Mouse (Mus musculus) megakaryocyte progenitor cell, adult 5-6 weeks (primary cell): ENCODE results near the gene Olfr569. TPM values are rescaled to one million over a fixed set of nuclear protein-coding genes. Genes with fewer than 3 reads are reported as not detected.

Source experiments
- ATAC-seq: replicated peaks from 2 replicates; pipeline ENCODE4 v1.8.0; 2016; ENCODE audit warnings: mild to moderate bottlenecking, moderate TSS enrichment, inconsistent platforms; ENCODE audit not compliant: poor library complexity
- total RNA-seq, 2 experiments: library from RNA; stranded (forward) in 1 of 2; stranded (reverse) in 1 of 2; fragments of 157-497, 149-512 nt in 1 of 2; fragments of 200-1000 nt in 1 of 2; gene quantifications; 2 replicates each; pipeline versions ENCODE4 v1.2.3 to v1.2.4; 2015 to 2017

The Olfr569 gene
- not detected in 2 replicates for total RNA-seq (2015)
- not detected in 2 replicates for total RNA-seq (2017)

GRCm38 (mm10) chr7:102890782-102891181, at the start of gene Olfr569:
Gene Olfr569, minus strand, starts transcription at chr7:102890882.
- ATAC-seq = no peak

GRCm38 (mm10) chr7:102927105-102927504, 36.4 kb upstream of the Olfr569 start:
- peak; percentile 65 for ATAC-seq

GRCm38 (mm10) chr7:102924109-102924508, 33.4 kb upstream of the Olfr569 start, which contains the start of gene Olfr572:
Gene Olfr572, plus strand, starts transcription at chr7:102924409.
- no peak for ATAC-seq

DNA sequence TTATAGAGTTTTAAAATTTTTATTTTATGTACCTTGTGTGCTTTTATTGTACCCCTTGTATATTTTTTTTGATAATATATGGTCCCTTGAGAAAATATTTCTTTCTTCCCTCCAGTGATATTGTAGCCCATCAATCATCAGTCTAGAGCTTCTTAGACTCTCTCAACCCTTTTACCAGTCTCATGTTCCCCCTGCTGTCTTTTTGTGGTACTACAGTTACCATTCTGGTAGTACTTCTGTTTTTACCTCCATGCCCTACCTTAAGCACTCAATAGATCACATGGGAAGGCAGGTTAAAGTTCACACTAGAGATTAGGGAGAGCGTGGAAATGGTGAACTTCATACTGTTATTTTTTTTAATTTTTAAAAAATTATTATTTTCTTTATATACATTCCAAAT, 28.9 kb upstream of the Olfr569 start:
- peak; percentile 97 for ATAC-seq

DNA sequence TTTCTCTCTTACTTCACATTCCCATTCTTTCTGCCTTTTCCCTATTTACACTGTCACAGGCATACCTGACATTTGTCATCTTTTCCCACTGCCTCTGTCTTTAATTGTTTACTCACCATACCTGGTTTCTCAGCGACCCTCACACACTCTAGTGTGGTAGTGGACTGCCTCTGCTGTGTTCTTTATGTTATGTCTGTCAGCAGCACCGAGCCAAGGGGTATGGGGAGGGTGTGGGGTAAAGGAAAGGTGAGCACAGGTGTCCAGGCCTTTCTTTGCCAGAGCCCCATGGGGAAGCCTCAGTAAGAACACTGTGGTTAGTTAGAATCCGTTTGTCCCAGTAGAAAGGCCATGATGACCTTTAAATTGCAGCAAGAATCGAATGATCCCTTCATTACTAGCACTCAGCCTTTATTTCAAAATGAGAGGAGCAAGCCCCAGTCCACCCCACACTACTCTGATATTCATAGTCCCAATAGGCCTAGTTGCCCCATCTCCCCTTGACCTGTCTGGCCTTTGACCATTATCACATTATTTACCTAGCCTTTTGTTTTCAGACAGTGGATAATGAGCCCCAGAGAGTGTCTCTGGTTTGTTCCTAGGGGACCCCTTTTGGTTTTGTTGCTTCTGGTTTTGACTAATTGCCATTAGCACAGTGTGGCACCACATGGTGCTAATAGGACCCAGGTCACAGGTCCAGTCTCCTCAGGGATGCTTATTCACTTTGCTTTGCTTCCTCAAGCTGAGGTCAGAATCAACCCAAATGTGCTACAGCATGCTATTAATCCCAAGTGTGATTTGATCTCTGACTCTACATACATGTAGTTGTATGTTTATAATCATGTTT, 26.6 kb upstream of the Olfr569 start, which contains the start of gene Olfr571:
Gene Olfr571 (minus strand): TSS at position 505 of the 844 bp plus-strand sequence.
- no peak for ATAC-seq

GRCm38 (mm10) chr7:102916405-102916804, 25.7 kb upstream of the Olfr569 start:
- no peak for ATAC-seq

DNA sequence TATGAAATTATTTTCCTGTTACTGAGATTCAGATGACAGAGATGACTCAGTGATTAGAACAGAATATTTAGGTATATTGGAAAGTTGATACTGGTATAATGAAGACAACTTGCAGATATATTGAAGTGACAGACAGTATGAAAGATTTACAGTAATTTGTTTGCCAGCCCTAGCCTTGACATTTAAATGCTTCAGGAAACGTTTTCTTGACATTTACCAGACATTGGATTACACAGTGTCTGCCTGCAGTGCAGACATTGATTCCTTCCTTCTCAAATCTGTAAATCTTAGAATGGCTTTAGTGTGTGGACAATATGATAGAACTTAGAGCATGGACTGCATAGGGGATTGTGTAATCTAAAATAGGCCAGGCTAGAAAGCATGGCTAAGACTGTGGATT, 24.6 kb upstream of the Olfr569 start:
- no peak for ATAC-seq

GRCm38 (mm10) chr7:102876822-102877221, 13.9 kb downstream of the Olfr569 start, which contains the start of gene Olfr568:
Gene Olfr568, plus strand, starts transcription at chr7:102877122.
- ATAC-seq = no peak

DNA sequence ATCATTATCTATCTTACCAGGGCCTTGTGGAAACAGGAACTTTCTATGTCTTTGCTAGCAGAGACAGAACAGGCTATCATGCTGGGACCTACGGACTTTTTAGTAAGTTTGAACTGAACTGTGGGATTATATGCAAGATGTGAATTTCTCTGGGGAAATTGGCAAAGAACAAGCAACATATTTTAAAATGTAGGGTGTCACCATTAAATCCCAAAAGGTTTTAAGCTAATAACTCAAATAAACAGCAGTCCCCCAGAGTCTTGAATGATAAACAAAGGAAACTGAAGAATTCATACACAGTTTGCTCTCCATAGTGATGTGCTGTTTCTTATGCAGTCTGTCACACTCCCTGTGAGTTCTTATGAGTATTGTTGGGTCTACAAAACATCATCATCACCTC, 32.0 kb downstream of the Olfr569 start, which contains the start of gene Olfr566:
Gene Olfr566 (minus strand): TSS at position 101 of the 400 bp plus-strand sequence.
- ATAC-seq = no peak

- no peak for ATAC-seq
These were observed 34.9 kb downstream of the Olfr569 start for GRCm38 (mm10) chr7:102855807-102856206.

Other genes with a start within 250 kb of the Olfr569 start
- not detected in 2 replicates for gene Olfr555, start 232.1 kb downstream of the Olfr569 start, total RNA-seq (2015)
- gene Olfr555, start 232.1 kb downstream of the Olfr569 start, total RNA-seq (2017) = not detected in 2 replicates
- gene Olfr556, start 226.0 kb downstream of the Olfr569 start, total RNA-seq (2015) = not detected in 2 replicates
- not detected in 2 replicates for gene Olfr556, start 226.0 kb downstream of the Olfr569 start, total RNA-seq (2017)
- 6.1 and 6.4 TPM in 2 replicates for gene Trim68, start 203.6 kb downstream of the Olfr569 start, total RNA-seq (2015)
- gene Trim68, start 203.6 kb downstream of the Olfr569 start, total RNA-seq (2017) = 4.8 and 5.6 TPM in 2 replicates
- not detected in 2 replicates for gene Olfr557, start 195.0 kb downstream of the Olfr569 start, total RNA-seq (2015)
- 0.24 TPM in 1 of 2 replicates, not detected in the other for gene Olfr557, start 195.0 kb downstream of the Olfr569 start, total RNA-seq (2017)
- not detected in 2 replicates for gene Olfr558, start 188.7 kb downstream of the Olfr569 start, total RNA-seq (2015)
- gene Olfr558, start 188.7 kb downstream of the Olfr569 start, total RNA-seq (2017) = not detected in 2 replicates
- gene Olfr33, start 171.8 kb downstream of the Olfr569 start, total RNA-seq (2015) = not detected in 2 replicates
- not detected in 2 replicates for gene Olfr33, start 171.8 kb downstream of the Olfr569 start, total RNA-seq (2017)
- not detected in 2 replicates for gene Olfr559, start 163.4 kb downstream of the Olfr569 start, total RNA-seq (2015)
- not detected in 2 replicates for gene Olfr559, start 163.4 kb downstream of the Olfr569 start, total RNA-seq (2017)
- not detected in 2 replicates for gene Olfr560, start 131.5 kb downstream of the Olfr569 start, total RNA-seq (2015)
- gene Olfr560, start 131.5 kb downstream of the Olfr569 start, total RNA-seq (2017) = not detected in 2 replicates
- gene Olfr78, start 131.4 kb downstream of the Olfr569 start, total RNA-seq (2015) = not detected in 2 replicates
- gene Olfr78, start 131.4 kb downstream of the Olfr569 start, total RNA-seq (2017) = not detected in 2 replicates
- gene Olfr561, start 119.7 kb downstream of the Olfr569 start, total RNA-seq (2015) = not detected in 2 replicates
- gene Olfr561, start 119.7 kb downstream of the Olfr569 start, total RNA-seq (2017) = not detected in 2 replicates
- not detected in 2 replicates for gene Olfr564, start 87.4 kb downstream of the Olfr569 start, total RNA-seq (2015)
- not detected in 2 replicates for gene Olfr564, start 87.4 kb downstream of the Olfr569 start, total RNA-seq (2017)
- not detected in 2 replicates for gene Olfr566, start 32.1 kb downstream of the Olfr569 start, total RNA-seq (2015)
- gene Olfr566, start 32.1 kb downstream of the Olfr569 start, total RNA-seq (2017) = not detected in 2 replicates
- not detected in 2 replicates for gene Olfr568, start 13.8 kb downstream of the Olfr569 start, total RNA-seq (2015)
- not detected in 2 replicates for gene Olfr568, start 13.8 kb downstream of the Olfr569 start, total RNA-seq (2017)
- gene Olfr570, start 3.7 kb upstream of the Olfr569 start, total RNA-seq (2015) = not detected in 2 replicates
- not detected in 2 replicates for gene Olfr570, start 3.7 kb upstream of the Olfr569 start, total RNA-seq (2017)
- not detected in 2 replicates for gene Olfr571, start 26.7 kb upstream of the Olfr569 start, total RNA-seq (2015)
- not detected in 2 replicates for gene Olfr571, start 26.7 kb upstream of the Olfr569 start, total RNA-seq (2017)
- not detected in 2 replicates for gene Olfr572, start 33.5 kb upstream of the Olfr569 start, total RNA-seq (2015)
- gene Olfr572, start 33.5 kb upstream of the Olfr569 start, total RNA-seq (2017) = not detected in 2 replicates
- not detected in 2 replicates for gene Olfr573-ps1, start 51.7 kb upstream of the Olfr569 start, total RNA-seq (2015)
- not detected in 2 replicates for gene Olfr573-ps1, start 51.7 kb upstream of the Olfr569 start, total RNA-seq (2017)
- gene Olfr574, start 57.6 kb upstream of the Olfr569 start, total RNA-seq (2015) = not detected in 2 replicates
- gene Olfr574, start 57.6 kb upstream of the Olfr569 start, total RNA-seq (2017) = not detected in 2 replicates
- not detected in 2 replicates for gene Olfr575, start 67.9 kb upstream of the Olfr569 start, total RNA-seq (2015)
- not detected in 2 replicates for gene Olfr575, start 67.9 kb upstream of the Olfr569 start, total RNA-seq (2017)
- gene Olfr576, start 71.8 kb upstream of the Olfr569 start, total RNA-seq (2015) = not detected in 2 replicates
- not detected in 2 replicates for gene Olfr576, start 71.8 kb upstream of the Olfr569 start, total RNA-seq (2017)
- gene Olfr577, start 85.1 kb upstream of the Olfr569 start, total RNA-seq (2015) = not detected in 2 replicates
- not detected in 2 replicates for gene Olfr577, start 85.1 kb upstream of the Olfr569 start, total RNA-seq (2017)
- not detected in 2 replicates for gene Olfr578, start 98.4 kb upstream of the Olfr569 start, total RNA-seq (2015)
- gene Olfr578, start 98.4 kb upstream of the Olfr569 start, total RNA-seq (2017) = not detected in 2 replicates
- gene Olfr582, start 147.1 kb upstream of the Olfr569 start, total RNA-seq (2015) = not detected in 2 replicates
- not detected in 2 replicates for gene Olfr582, start 147.1 kb upstream of the Olfr569 start, total RNA-seq (2017)
- gene Olfr583, start 160.4 kb upstream of the Olfr569 start, total RNA-seq (2015) = not detected in 2 replicates
- not detected in 2 replicates for gene Olfr583, start 160.4 kb upstream of the Olfr569 start, total RNA-seq (2017)
- not detected in 2 replicates for gene Olfr584, start 191.0 kb upstream of the Olfr569 start, total RNA-seq (2015)
- not detected in 2 replicates for gene Olfr584, start 191.0 kb upstream of the Olfr569 start, total RNA-seq (2017)
- gene Olfr585, start 206.8 kb upstream of the Olfr569 start, total RNA-seq (2015) = not detected in 2 replicates
- gene Olfr585, start 206.8 kb upstream of the Olfr569 start, total RNA-seq (2017) = not detected in 2 replicates
- gene Olfr586, start 234.8 kb upstream of the Olfr569 start, total RNA-seq (2015) = not detected in 2 replicates
- not detected in 2 replicates for gene Olfr586, start 234.8 kb upstream of the Olfr569 start, total RNA-seq (2017)
- gene Olfr588-ps1, start 250.0 kb upstream of the Olfr569 start, total RNA-seq (2015) = not detected in 2 replicates
- not detected in 2 replicates for gene Olfr588-ps1, start 250.0 kb upstream of the Olfr569 start, total RNA-seq (2017)